Mouse (Mus musculus) right cerebral cortex, postnatal 10 days (tissue): Measurements from ENCODE around the gene Itpr2.

Experiments
- DNase-seq, 2 experiments: peaks; one replicate each; pipeline ENCODE4 v3.0.0; 2021; ENCODE audit warnings: low spot score in 2 of 2

Gene Itpr2

DNA sequence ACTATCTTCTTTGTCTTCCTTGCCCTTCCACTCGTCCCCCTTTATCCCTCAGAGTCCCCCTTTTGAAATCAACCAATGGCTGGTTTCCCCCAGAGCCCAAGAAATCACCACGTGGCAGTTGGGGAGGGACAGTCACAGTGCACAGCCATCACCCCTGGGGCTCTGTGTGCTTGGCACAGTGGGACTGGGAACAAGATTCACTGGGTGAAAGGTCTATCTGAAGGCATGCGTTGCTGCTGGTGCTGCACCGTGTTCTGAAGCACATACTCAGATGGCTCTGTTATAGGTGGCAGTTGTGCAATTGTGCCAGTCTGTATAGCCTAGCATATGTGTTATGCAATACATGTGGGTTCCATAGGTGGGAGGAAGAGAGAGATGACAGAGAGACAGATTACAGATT, 154.5 kb downstream of the Itpr2 start:
- no peak for DNase-seq

DNA sequence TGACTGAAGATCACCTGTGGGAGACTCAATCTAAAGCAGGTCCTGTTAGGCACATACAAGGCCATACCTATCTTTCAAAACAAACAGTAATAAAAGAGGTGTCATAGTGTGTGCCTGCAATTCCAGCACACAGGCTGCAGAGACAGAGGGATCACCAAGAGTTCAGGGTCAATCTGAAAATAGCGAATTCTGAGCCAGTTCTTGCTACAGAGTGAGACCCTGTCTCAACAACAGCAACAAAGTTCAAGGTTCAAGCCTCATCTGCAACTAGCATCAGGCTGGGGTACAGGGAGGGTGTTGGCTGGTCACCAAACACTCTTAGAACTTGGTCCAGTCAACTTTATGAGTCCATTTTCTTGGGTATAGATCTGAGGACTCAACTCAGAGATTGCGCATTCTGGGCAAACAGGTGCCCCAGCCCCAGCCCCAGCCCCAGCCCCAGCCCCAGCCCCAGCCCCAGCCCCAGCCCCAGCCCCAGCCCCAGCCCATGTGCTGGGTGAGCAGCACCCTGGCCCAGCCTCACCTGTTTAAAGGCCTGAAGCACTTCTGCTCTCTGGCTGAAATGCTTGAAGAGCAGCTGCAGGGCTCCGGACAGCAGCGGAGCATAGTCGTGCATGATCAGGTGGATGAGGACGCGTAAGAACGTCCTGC, 155.4 kb downstream of the Itpr2 start:
- DNase-seq, result no peak

DNA sequence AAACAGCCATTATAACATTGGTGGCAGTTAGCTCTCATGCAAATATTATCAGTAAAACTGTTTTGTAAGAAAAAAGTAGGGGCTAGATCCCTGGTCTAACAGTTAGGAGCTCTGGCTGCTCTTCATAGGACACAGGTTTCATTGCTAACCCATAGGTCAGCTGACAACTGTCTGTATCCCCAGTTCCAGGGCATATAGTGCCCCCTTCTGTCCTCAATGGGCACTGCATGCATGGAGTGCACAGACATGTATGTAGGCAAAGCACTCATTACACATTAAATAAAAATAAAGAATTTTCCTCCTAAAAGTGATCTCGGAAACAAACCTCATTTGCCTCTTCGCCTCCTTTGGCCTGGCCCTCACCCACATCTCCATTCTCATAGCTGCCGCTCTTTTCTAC, 157.3 kb downstream of the Itpr2 start:
- no peak for DNase-seq

DNA sequence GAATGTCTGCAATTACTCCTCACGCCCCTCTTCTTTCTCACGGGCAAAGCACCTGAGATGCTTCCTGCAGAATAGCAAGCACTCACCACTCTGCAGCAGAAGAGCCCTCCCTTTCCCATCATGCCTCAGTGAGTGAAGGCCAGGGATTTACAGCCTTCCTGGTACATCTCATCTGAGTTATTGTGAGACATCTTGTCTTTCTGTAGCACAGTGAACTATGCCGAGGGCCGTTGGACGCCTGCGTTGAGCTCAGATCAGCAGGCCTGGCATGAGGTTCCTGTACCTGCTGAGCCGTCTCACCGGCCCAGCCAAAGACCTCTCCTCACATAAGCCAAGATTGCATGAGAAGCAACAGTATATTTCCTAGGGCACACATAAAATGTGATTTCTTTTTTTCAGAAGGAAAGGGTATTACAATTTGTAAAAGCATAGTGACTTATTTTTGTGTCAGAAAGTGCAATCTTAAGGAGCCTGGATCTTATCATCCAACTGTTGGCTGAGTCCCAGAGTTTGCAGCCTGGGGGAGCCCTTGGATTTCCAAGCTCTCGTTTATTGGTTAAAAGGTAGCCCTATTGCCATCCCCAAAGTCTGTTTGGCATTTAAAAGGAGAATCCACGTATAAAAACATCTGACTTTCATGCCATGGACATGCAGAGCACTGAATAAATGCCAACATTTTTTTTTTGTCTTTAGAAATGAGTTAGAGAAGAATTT, 158.2 kb downstream of the Itpr2 start:
- no peak for DNase-seq

DNA sequence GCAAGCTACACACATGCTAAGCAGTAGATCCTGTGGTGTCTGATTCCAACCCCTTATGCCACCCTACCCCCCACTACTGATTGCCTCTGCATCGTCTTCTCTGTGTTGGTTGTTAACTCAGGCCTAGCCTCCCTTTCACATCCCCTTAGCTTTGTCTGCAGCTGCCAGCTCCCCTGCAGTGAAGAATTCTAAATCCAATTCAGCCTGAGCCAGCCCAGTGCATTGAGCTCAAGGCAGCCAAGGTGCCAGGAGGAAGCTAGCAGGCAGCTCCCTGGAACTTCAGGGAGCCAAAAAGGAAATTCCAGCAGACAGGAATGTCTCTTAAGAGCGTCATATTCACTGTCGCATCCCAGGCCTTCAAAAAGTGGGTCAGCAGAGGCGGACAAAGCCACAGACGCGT, 159.0 kb downstream of the Itpr2 start:
- DNase-seq, result peak; percentile 47 to 58

DNA sequence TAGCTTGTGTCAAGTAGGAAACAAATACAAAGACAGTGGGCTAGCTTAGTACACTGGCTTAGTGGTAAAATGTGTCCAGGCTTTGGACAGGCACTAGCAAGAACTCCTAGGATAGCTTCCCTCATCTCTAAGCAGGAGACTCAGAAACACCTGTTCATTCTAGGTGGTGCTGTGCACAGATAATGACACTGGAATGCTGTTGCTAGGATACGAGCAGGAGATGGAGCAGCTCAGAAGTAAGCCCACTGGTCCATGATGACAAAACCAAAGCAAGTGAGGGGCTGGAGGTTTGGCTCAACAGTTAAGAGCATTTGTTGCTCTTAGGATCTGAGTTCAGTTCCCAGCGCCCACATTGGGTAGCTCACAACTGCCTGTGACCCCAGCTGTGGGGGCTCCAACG, 160.1 kb downstream of the Itpr2 start:
- no peak for DNase-seq

DNA sequence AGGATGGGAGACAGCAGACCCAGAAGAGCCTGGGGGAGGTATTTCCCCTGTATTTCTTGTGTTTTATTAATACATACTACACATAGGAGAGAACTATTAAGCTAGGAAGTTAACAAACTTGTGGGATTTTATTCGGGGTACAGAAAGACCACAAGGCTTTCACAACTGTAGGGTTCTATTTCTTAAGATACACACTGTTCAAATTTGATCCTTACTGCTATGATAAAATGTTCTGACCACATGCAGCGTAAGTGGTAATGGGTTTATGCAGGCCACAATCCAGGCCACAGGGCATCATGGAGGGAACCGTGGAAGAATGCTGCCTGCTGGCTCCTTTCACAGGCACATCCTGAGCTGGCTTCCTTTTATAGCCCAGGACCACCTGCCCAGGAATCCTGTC, 160.6 kb downstream of the Itpr2 start:
- DNase-seq, result no peak

DNA sequence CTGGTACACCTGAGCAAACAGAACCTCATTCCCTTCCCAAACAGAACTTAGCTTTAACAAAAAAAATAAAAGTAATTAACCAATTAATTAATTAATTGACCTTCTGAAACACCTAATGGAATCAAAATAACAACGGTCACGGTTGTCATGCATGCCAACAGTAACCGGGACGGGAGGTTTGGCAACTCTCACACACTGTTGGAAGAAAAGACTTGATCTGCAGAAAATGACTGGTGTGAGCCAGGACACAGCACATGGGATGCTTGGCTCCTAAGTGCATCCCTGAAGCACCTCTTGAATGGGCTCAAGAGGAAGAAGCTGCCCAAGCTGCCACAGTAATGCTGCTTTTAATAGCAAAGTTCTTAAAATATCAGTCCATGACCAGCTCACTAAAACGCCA, 161.1 kb downstream of the Itpr2 start:
- DNase-seq, result no peak

DNA sequence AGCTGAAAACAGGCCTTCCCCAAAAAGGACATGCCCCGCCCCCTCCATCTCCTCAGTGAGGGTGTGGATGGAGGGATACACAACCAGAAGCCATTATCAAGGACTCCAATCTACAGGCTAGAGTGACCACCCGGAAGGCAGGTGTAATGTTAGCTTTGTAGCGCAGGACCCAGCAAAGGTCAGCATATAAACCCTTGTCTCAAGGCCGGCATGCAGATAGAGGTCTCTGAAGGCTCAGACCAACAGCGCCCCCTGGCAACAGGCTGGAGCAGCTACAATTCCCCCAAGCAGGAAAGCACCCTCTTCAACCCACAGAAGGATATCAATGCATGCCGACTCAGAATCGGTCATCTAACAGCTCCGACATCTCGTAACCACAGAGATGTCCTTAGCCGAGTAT, 162.2 kb downstream of the Itpr2 start:
- peak; percentile 42 to 59 for DNase-seq

DNA sequence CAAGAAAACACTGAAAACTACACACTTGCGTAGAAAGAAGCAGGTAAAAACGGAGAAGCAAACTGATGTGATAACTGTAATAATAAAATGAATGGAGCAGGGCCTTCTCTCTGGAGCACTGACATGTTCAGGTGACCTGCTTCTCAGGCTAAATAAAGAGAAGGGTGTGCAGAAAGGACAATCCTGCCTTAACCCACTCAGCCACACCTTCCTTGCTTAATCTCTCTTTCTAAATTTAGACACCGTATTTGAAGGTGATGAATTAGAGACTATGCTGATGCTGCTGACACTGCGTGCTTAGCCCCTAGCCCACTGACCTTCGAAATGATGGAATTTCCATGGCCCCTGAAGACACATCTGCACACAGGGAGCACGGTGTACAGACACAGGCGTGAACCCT, 164.8 kb downstream of the Itpr2 start:
- no peak for DNase-seq

DNA sequence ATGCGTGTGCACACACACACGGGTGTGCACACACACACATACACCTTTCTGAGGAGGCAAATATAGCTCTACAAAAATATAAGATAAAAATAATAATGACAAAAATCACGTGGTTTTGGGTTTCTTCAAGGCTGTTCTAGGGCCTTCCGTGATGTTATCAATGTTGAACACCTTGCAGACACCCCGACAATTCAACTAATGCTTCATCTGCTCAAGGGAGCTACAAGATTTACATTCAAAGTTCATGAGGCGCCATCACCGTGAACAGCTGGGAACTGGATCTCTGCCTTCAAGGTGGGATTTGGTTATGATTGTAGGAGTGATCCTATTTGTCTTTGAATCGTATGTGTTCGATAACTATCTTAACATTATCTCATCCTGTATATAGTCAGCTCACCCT, 166.8 kb downstream of the Itpr2 start:
- DNase-seq, result no peak

DNA sequence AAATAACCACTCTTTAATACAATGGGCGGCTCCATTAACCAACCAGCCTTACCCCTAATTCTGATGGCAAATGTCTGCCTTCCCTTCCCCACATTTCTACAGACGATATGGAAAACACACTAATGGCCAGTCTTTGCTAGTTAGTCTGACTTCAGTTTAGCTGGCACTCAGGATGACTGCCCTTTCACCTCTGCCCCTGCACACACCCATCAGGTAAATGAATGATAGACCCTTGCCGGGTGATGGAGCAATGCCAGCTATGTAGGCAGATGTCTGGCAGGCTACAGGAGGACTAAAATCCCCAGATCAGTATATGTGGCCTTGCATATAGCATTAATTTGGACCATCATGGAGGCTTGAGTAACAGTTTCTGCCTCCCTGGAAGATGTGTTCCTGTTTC, 168.5 kb downstream of the Itpr2 start:
- no peak for DNase-seq

DNA sequence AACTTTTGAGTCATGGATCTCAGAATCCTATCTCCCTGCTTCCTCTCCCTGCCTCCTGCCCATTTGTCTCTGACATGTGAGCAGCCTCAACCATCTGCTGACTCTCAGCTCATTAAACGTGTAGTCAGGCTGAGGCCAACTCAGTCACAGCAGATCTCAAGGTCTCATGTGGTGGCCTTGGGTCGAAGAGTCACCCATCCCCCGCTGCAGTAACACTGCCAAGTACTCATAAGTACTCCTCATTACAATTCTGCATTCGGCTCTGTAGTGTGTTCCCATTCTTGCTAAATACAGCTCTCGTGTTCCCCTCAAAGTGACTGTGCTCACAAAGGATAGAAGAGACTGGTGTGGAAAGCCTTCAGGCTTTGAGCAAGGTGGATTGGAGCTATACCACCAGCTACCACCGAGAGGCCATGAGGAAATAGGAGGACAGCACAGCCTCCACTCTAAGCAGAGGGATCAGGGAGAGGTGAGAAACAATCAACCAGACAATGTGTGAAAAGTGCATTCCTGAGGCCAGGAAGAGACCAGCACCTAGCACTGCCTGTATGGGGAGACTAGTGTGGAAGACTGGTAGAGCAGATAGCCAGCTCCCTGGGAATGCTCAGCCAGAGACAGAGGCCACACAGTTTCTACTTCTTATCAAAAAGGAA, 170.9 kb downstream of the Itpr2 start:
- no peak for DNase-seq

DNA sequence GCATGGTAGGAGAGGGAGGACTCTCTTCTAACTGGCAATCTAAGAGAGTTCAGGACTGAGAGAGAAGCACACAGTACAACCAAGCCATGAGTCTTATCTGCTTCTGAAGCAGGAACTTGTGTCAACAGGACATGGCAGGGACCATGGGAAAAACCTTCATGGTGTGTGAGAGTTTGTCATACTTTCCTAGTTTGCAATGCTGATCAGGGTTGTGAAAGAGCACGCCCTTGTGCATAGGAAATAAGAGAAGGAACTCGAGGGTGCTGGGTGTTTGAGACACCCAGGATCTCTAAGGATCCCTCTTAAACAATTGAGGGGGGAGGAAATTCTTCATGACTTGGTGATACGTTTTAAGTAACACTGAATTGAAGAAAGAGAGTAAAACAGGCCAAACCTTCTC, 172.9 kb downstream of the Itpr2 start:
- no peak for DNase-seq

DNA sequence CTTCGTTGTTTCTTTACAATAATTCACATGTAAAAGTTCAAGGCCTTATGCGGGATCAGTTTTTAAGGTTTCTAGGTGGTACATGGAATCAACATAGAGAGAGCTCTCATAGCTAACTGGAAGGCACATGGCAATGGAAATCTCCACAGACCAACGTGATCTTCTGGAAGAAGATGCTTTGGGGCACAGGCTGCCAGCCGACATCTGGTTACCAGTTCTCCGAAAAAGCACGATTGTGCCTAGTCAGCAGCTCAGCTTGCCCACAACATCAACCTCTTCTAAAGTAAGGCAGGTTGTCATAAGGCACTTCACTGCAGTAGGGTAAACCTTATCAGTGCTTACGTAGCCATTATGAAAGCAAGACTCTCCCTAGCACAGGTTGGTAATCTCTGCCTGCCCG, 175.4 kb downstream of the Itpr2 start:
- no peak for DNase-seq

DNA sequence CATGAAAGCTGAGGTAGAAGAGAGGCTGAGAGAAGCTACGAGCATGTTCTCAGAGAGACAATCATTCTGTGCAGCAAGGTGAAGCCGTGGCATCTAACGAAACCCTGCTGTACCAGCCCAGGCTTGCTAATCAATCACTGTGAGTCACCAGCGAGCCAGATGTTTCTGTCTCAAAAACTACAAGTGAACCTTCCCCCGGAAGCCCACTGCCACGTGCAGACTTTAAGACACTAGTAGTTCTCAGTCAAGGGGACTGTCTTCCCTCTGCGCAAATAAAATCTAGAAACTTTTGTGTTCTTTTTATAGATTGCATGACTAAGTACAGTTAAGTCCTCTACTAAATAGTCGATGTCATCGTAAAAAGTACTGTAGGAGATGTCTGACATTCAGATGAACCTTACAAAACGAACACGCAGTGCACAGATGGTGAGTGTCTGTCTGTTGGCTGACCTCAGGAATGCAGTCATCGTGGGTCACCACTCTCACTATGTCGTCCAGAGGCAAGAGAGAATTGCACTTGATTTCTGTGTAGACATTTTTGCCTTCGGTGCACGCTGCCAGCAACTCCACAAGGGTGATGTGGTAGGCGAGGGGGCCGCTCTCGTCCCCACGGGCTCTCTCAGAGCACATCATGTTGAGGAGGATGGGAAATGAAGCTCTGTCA, 177.3 kb downstream of the Itpr2 start:
- DNase-seq, result no peak

DNA sequence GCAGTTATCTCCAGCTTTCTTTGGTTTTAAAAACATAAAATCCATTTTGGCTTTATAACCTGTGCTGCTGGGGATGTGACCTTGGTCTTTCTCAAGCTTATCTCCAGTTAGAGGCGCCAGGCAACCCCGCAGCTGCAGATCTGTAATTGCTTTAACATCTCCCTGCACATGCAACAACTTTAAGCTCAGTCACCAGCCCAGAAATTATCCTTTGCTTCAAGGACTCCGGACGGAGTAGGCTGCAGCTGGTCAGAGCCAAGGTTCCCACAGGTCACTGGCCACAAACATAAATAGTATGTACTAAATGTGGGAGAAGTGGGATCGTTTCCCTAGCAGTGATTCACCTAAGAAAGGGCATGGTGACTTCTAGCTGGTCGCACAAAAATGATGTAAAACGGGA, 179.5 kb downstream of the Itpr2 start:
- DNase-seq, result no peak

DNA sequence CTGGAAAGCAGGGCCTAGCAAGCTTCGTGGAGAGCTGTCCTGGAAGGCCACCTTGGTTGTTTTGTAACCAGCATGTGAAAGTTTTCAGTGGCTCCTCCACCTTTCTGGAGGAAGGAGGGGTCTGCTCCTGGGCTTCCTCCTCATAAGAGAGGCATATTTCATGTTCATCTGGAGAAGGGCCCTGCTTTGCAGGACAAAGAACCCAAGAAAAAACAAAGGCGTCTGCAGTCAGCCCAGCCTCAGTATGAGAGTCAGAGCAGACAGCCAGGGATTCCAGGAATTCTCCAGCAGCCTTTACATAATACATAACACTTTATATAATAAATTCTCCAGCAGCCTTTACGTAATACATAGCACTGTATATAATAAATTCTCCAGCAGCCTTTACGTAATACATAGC, 180.1 kb downstream of the Itpr2 start:
- no peak for DNase-seq

DNA sequence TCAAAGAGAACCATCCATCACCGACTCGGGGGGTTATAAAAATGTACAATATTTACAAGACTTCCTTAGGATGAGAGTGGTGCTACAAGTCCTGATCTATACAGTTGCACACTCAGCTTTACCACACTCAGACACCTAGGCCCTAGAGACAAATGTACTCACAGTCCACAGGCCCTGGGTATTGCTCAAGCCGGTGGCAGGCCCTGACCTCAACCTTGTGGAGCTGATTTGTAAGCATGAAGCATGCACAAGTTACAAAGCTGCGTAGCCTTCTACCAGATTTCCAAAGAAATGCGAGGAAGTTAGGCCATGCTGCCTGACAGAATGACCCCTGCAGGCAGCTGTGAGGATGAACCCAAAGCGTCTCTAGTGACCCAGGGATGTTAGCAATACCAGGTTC, 185.6 kb downstream of the Itpr2 start:
- no peak for DNase-seq

DNA sequence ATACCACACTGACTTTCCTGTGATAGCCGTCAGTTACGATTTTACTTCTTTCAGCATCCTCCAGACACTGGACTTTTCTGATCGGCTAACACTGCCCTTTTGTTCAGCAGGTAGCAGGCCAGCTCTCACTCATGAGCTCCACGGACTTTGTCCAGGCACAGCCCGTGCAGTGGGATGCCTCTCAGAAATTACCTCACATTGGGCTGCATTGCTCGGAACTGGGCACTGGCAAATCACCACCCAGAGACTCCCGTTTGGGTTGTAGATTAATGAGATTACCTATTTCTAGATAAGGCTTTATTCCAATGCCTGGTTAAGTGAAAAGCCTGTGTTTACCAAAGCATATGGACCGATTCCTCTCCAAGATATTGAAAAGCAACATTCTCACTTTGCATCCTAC, 186.9 kb downstream of the Itpr2 start:
- DNase-seq, result no peak

DNA sequence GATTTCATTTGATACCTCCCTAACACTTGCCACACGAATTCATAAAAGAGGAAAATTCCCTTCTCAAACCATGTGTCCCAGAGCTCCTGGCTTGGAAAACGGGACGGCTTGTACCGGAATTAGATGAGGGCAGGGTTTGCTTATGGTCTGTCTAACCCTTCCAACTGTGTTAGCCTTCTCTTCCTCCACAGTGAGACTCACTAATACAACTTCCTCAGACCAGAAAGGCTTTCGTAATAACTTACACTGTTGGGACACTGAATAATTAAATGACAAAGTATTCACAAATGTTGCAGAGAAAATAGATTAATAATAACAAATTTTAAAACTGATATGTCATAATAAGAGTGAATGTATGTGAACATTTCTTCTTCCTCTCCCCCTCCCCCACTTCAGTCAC, 187.7 kb downstream of the Itpr2 start:
- no peak for DNase-seq

DNA sequence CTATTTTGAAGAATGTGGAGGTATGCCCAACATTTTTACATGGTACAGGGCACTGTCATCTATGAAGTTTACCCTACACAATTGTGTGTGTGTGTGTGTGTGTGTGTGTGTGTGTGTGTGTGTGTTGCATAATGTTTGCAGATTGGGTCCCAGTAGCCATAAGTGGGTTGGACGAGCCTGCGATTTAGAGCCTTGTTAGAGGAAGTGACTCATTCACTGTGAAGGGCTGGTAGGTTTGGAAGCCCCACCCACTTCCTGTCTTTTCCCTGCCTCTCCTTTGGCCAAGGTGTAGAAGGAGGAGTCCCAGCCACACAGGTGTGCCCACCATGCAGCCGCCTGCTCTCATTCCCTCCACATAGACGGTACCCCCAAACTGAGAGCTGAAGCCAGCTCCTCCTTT, 188.6 kb downstream of the Itpr2 start:
- no peak for DNase-seq

DNA sequence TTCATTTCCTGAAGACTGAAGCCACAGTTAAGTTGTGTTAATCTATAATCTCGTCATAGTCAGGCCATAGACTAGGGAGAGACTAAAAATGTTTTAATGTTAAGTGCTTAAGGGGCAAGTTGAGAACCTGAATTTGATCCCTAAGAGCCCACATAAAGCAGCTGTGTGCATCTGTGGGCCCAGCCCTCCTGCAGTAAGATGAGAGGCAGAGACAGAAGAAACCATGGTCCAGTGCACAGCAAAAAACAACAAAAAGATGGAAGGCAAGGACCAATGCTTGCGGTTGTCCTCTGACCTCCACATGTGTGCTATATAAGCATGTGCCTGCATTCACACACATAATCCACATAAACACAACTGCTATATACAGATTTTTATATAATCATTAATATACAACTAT, 191.8 kb downstream of the Itpr2 start:
- DNase-seq, result no peak
